Mouse (Mus musculus) heart, adult 2 months (tissue): Measurements from ENCODE around the gene Scamp5.

Experiments
- CTCF ChIP-seq: fragments of 200-600 bp; IDR thresholded peaks from 2 replicates; pipeline ENCODE4 v1.8.1; 2022; ENCODE audit warnings: antibody characterized with exemption, mild to moderate bottlenecking, moderate library complexity
- EP300 ChIP-seq: fragments of 200-500 bp; IDR thresholded peaks from 2 replicates; pipeline ENCODE4 v1.6.1; 2011; ENCODE audit warnings: low read depth, low read length, control low read depth; ENCODE audit not compliant: insufficient read depth
- POLR2A ChIP-seq: fragments of 200-500 bp; IDR thresholded peaks from 2 replicates; pipeline ENCODE4 v1.6.1; 2011; ENCODE audit warnings: mild to moderate bottlenecking, low read depth, low read length, control low read depth; ENCODE audit not compliant: insufficient read depth

- TF ChIP-seq CTCF (no peak), POLR2A (no peak), EP300 (no peak)
These were observed 36.7 kb downstream of the Scamp5 start for GRCm38 (mm10) chr9:57431202-57431601.
